Mouse (Mus musculus) lung, adult 18-20 months (tissue): Measurements from ENCODE around the gene Unk.

Experiments
- DNase-seq, 2 experiments: peaks; one replicate each; pipeline ENCODE4 v3.0.0; 2022; ENCODE audit warnings: mixed read lengths in 2 of 2

Gene Unk

DNA sequence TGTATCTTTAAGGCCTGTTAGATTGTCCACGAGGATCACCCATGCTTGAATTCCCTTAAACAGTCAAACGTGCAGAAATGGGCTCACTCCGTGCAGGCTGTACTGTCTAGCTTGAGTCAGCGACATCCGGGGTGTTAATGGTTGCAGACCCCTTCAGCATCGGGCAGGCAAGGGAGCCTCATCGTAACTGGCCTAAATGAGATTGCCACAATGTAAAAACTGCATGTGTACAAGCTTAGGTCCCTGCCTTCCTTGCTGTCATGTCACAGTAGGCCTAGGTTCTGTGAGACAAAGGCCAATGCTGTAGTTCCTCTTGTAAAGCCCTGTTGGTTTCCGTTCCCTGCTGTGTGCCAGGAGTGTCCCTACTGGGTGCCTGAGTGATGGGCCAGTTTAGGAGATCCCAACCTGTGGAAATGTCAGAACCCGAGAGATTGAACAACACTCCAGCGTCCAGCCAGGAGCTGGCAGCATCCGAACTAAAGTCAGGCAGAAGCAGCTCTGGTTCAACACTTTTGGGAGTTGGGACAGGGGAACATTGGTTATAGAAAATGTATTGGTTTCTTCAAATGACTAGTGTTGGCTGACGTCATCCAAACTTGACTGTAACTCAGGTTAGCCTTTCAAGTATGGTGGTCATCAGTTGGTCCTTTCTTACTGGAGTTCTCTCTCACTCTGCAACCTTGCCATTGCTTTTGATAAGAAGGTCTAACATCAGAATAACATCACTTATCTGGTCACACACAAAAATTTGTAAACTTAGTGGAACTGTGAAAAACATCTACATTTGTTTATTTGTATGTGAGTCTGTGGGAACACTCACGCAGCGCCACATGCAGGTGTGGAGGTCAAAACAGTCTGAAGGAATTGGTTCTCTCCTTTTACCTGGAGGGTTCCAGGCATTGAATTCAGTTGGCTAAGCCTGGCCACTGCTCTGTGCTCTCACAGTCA, 1.1 kb downstream of the Unk start:
- DNase-seq: peak; percentile 32 to 41

GRCm38 (mm10) chr11:116034584-116034983, 4.5 kb downstream of the Unk start:
- no peak for DNase-seq

GRCm38 (mm10) chr11:116036671-116037070, 6.5 kb downstream of the Unk start:
- no peak for DNase-seq

DNA sequence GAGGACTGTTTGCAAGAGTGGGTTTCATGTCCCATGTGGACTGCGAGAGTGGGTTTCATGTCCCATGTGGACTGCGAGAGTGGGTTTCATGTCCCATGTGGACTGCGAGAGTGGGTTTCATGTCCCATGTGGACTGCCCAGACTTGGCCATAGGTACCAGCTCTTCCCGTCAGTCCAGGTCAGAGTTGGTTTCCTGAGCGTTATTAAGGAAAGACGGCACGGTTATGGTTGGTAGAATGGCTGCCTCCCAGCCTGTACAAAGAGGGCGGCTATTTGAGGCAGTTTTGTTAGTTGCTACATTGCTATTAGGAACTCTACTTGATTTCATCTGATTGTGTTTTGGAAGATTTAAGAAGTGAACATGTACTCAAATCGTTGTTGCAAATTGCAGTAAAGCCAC, 7.7 kb downstream of the Unk start:
- no peak for DNase-seq

- DNase-seq: no peak
Observed at GRCm38 (mm10) chr11:116040593-116040992, 10.5 kb downstream of the Unk start.

DNA sequence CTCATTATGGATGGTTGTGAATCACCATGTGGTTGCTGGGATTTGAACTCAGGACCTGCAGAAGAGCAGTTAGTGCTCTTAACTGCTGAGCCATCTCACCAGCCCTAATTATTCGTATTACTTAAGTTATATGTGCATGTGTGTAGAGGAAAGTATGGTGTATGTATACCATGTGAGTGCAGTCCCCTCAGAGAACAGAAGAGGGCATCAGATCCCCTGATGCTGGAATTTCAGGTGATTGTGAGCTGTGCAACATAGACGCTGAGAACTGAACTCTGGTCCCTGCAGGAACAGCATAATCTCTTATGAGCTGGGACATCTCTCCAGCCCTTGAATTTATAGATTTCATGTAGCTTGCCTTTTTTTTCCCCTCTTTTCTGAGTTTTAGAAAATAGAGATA, 11.7 kb downstream of the Unk start:
- no peak for DNase-seq

DNA sequence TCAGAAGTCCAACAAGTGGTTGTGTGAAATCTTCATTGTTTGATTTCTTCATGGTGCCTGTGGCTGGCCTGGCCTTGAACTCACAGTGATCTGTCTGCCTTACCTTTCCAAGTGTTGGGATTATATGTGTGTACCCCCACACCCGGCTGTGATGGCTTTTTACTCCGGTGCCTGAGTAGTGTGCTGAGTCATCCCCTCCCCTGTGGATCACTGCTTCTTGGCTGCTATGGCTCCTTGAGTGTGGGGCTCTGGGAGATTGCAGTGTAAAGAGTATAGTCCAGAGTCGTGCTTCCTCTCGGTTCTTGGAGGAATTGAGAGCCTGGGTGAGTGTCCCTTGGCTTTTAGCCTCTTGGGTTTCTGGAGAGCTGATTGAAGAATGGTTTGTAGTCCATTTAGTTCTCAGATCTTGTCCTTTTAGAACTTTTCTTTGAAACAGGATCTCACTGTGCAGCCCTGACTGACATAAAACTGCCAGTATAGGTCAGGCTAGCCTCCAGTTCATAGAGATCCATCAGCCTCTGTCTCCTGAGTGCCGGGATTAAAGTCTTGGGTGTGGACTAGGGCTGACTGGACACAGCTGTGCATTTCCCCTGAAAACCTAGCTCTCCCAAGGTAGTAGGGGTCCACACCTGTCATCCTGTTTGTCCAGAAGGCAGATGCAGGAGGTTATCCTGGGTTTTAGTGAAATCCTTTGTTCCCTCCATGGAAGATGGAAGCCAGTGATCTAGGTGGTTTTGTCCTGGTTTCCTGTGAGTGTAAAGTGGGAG, 12.4 kb downstream of the Unk start:
- DNase-seq: no peak

- no peak for DNase-seq
Observed at GRCm38 (mm10) chr11:116043286-116043685, 13.2 kb downstream of the Unk start.

- DNase-seq: no peak
Observed at GRCm38 (mm10) chr11:116045173-116045572, 15.1 kb downstream of the Unk start.

GRCm38 (mm10) chr11:116049610-116050009, 19.5 kb downstream of the Unk start:
- peak; percentile 42 to 46 for DNase-seq

- peak; percentile 47 to 72 for DNase-seq
Observed at GRCm38 (mm10) chr11:116050196-116050595, 20.1 kb downstream of the Unk start.

GRCm38 (mm10) chr11:116053510-116054229, 23.5 kb downstream of the Unk start:
- peak; percentile 84 for DNase-seq

DNA sequence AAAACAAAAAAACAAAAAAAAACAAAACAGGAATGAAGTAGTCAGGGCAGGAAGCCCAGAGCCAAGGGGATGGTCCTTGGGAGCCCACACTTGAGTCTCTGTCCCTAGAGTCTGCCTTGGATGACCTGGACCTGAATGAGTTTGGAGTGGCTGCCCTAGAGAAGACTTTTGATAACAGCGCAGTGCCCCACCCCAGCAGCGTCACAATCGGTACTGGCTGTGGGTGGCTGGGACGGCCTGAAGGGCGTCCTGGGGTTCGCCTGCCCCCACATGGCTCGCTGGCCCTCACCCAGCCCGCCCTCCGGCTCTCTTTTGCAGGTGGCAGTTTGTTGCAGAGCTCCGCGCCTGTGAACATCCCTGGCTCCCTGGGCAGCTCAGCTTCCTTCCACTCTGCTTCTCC, 25.8 kb downstream of the Unk start:
- no peak for DNase-seq

DNA sequence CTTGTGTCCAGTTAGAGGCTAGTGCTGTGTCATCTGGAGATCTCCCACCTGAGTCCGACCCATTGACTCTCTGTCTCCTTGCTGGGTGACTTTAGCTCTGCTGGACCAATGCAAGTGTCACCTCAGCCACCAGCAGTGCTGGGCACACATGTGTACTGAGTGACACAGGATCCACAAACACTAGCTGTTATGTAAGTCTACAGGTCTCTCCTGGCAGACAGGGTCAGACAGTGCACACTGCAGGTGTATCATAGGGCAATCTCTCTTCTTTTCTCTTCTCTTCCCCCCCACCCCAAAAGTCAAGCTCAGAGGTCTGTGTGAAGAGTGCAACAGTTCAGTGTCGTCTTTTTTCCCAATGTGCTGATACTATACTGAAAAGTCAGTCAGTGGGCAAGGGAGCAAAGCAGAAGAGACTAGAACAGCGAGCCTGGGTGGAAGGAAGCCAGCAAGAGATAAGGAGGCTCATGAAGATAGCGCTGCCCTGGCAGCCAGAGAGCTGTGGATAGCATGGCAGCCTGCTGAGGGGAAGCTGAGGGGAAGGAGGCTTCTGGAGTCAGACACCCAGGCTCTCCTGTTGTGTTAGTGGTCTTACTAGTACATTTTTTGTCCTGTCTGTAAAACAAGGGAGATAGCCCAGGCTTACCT, 27.2 kb downstream of the Unk start:
- DNase-seq: no peak

GRCm38 (mm10) chr11:116058022-116058614, 28.0 kb downstream of the Unk start:
- no peak for DNase-seq

DNA sequence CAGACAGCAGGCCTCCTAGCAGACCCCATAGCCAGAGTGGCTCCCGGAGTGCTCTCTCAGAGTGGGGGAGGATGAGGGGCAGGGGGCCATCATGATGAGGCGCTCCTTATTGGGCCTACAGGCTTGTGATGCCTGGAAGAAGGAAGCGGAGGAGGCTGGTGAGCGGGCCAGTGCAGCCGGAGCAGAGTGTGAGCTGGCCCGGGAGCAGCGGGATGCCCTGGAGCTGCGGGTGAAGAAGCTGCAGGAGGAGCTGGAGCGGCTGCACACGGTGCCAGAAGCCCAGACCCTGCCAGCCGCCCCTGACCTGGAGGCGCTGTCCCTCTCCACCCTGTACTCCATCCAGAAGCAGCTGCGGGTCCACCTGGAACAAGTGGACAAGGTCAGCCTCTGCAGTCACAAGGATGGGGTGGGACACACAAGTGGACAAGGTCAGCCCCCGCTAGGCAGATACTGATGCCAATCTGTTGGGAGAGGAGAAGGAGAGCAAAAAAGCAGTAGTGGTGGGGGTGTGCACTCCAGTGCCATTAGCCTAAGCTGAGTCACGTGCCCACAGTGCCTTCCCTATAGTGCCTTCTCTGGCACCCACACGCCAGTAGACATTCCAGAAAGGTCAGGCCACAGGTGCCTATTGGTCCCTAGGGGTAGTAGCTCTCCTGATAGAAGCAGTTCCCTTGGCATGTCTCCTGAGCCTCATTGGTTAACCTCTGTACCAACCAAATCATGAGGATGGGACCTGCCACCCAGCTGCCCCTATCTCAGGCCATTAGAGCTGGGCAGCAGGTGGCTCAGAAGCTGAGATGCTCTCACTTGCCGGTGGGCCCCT, 29.0 kb downstream of the Unk start:
- DNase-seq: no peak

- DNase-seq: no peak
Observed at GRCm38 (mm10) chr11:116059691-116060025, 29.5 kb downstream of the Unk start.

DNA sequence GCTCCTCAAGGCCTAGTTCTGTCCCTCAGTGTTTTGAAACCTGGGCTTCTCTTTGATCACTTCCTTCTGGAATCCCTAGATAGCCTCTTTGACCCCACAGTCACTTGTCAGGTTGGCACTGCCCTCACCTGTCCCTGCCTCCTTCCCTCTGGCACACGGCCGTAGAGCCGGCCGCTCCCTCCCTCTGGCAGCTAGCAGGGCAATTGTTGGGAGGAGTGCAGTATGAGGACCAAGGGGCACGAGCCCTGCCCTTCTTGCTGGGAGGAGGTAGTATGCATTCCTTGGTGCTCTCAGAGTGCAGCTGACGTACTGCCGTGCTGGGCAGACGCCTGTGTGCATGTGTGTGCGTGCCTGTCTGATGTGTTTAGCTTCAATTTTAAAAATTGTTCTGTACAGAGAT, 30.5 kb downstream of the Unk start:
- peak; percentile 87 to 91 for DNase-seq

DNA sequence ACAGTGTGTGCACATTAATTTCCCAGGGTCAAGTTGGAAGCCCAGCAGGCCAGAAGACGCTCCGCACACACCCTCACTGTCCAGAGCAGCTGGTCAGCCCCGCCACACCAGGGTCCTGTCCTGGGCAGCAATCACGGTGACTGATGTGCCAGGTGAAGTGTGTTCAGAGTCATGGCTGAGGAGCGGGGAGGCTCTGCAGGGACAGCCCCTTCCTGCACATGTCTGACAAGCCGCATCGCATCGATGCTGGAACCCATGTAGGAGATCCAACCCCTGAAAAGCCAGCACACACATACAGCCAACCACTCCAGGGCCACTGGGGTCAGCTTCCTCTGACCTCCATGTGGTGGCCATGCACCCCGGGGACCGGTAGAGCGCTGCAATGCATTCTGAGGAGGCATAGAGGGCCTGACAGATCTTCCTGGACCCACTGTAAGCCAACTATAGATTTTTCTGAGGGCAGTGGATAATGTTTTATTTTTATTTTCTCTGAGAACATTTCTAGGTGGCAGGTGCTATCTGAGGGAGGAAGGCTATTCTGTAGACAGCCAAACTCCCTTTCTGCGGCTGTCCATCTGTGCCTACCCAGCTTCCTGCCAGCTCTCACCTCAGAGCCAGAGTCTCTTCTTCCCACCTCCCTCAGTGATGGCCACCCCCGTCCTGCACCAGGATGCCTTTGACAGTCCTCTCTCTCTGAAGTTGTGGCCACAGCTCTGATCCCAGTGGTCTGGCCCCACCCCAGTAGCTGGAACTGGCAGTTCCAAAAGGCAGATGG, 31.7 kb downstream of the Unk start:
- no peak for DNase-seq

DNA sequence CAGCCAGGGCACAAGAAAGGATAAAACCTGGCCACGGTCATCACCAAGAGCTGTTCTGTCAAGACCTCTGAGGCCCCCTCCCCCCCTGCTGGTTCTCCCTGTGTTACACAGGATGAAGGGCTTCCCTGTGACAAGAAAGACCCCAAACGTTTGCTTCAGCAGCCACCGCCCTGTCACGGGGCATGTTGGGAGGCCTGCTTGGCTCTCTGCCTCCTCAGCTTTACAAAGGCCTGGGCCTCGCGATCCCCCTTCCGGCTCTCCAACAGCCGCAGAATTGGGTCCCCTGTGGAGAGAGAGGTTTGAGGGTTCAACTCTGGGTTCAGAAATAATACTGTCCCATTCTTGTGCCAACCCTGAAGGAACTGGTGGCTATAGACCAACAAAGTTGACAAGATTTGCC, 32.4 kb downstream of the Unk start:
- DNase-seq: no peak

DNA sequence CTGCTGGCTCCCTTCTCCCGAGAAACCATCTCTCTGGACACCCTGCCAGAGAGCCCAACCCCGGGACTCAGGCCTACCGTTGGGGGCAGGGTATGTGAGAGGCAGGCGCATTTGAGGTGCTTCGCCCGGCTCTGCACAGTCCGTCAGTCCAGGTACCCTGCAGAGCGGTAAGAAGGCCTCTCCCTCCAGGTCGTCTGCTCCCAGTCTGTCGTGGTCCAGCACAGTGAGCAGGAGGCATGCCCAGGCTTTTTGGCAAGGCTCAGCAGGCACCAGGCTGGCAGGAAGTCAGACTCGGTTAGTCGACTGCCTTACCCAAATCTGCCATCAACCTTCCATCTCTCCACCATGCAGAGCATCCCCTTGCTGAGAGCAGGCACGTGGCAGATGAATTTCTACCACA, 33.4 kb downstream of the Unk start:
- DNase-seq: no peak
